Mouse (Mus musculus) forebrain, embryonic 16.5 days (tissue): ENCODE data around the gene AW209491. TPM values are rescaled to one million over a fixed set of nuclear protein-coding genes. Genes with fewer than 3 reads are reported as not detected.
A peak's percentile ranks its signal among the peaks of the same experiment; 100 is the strongest.

Source experiments
- ATAC-seq: fragments of 200-750 bp; cut with Nextera tagmentation; 2 replicates; pipeline ENCODE4 v1.8.0; 2017; ENCODE audit warnings: mild to moderate bottlenecking, moderate library complexity
- H3K27ac ChIP-seq: fragments of 300-500 bp; sonication (generic); 2 replicates; pipeline ENCODE4 v1.5.1; 2014; ENCODE audit warnings: low read length, control low read depth
- H3K27me3 ChIP-seq: fragments of 300-500 bp; sonication (generic); replicated peaks from 2 replicates; pipeline ENCODE4 v1.6.1; 2014; ENCODE audit warnings: low read length; ENCODE audit not compliant: control insufficient read depth, insufficient read depth
- H3K36me3 ChIP-seq: fragments of 300-500 bp; sonication (generic); 2 replicates; pipeline ENCODE4 v1.6.1; 2014; ENCODE audit not compliant: control insufficient read depth, insufficient read depth
- H3K4me1 ChIP-seq: fragments of 300-500 bp; sonication (generic); replicated peaks from 2 replicates; pipeline ENCODE4 v1.6.1; 2014; ENCODE audit warnings: low read length; ENCODE audit not compliant: control insufficient read depth, insufficient read depth
- H3K4me2 ChIP-seq: fragments of 300-500 bp; sonication (generic); 2 replicates; pipeline ENCODE4 v1.6.1; 2014; ENCODE audit warnings: mild to moderate bottlenecking, low read length, control low read depth
- H3K4me3 ChIP-seq: fragments of 300-500 bp; sonication (generic); replicated peaks from 2 replicates; pipeline ENCODE4 v1.5.1; 2014; ENCODE audit warnings: mild to moderate bottlenecking, low read length, control low read depth
- H3K9ac ChIP-seq: fragments of 300-500 bp; sonication (generic); replicated peaks from 2 replicates; pipeline ENCODE4 v1.6.1; 2014; ENCODE audit warnings: low read depth, low read length, control low read depth
- H3K9me3 ChIP-seq: fragments of 300-500 bp; sonication (generic); 2 replicates; pipeline ENCODE4 v1.6.1; 2016; ENCODE audit warnings: low read length; ENCODE audit not compliant: control insufficient read depth
- WGBS: fragments of 180-500 bp; shearing (Covaris S2); extraction: QIAGEN DNeasy Blood & Tissue Kit; methylation state at CpG from one replicate; pipeline ENCODE4 v1.1.7; 2014; 5-methylcytosine and 5-hydroxymethylcytosine counted together
- polyA plus RNA-seq: library from polyadenylated mRNA; unstranded; fragments of >200 nt; fragmentation: Nextera tagmentation; extraction: Ambion mirVana; gene quantifications from 2 replicates; pipeline ENCODE4 v1.2.1, GENCODE M21; 2015

Gene AW209491
- polyA plus RNA-seq: 42.6 and 46.3 TPM in 2 replicates

- H3K9me3 ChIP-seq: no peaks in the 10 kb centered on the region
- 1% methylated on average over 29 of the region's 29 CpGs for WGBS
- peak within 1 kb of the TSS; percentile 66 for H3K4me2 ChIP-seq
Measured at GRCm38 (mm10) chr13:14629726-14630641, at the start of gene AW209491. TSS of gene AW209491 (plus strand) at chr13:14630154.

GRCm38 (mm10) chr13:14580392-14580791, 49.6 kb upstream of the AW209491 start:
- Histone ChIP-seq H3K9ac (no peak overlapping the region), H3K9me3 (no peaks in the 10 kb centered on the region), H3K27me3 (no peaks in the 10 kb centered on the region), H3K4me2 (no peak overlapping the region), H3K36me3 (no peaks in the 10 kb centered on the region), H3K4me3 (no peak overlapping the region), H3K27ac (no peak overlapping the region), H3K4me1 (no peaks in the 10 kb centered on the region)
- 72% methylated on average over 3 of the region's 3 CpGs for WGBS
- no peak for ATAC-seq

More at GRCm38 (mm10) chr13:14629726-14630641, at the start of gene AW209491:
- ATAC-seq: peak; percentile 98
- H3K36me3 ChIP-seq: peaks cover 18% of the 10 kb centered on the region
- H3K4me1 ChIP-seq: peaks cover 11% of the 10 kb centered on the region
- H3K27me3 ChIP-seq: no peaks in the 10 kb centered on the region
- H3K9ac ChIP-seq: peak within 1 kb of the TSS; percentile 86
- H3K4me3 ChIP-seq: peak within 1 kb of the TSS; percentile 71
- peak within 1 kb of the TSS; percentile 72 for H3K27ac ChIP-seq

- Histone ChIP-seq H3K4me3 (no peak overlapping the region), H3K27me3 (no peaks in the 10 kb centered on the region; the same call in 1 of the 2 replicates), H3K4me1 (no peaks in the 10 kb centered on the region), H3K36me3 (no peaks in the 10 kb centered on the region), H3K27ac (no peak overlapping the region), H3K4me2 (no peak overlapping the region), H3K9me3 (no peaks in the 10 kb centered on the region), H3K9ac (no peak overlapping the region)
- no peak for ATAC-seq
- 100% methylated on average over 2 of the region's 2 CpGs for WGBS
Measured at GRCm38 (mm10) chr13:14602744-14603143, 27.2 kb upstream of the AW209491 start.

- Histone ChIP-seq H3K9ac (no peak overlapping the region), H3K9me3 (no peaks in the 10 kb centered on the region), H3K27ac (no peak overlapping the region), H3K4me2 (no peak overlapping the region), H3K27me3 (no peaks in the 10 kb centered on the region; the same call in 1 of the 2 replicates), H3K4me1 (peaks cover 5% of the 10 kb centered on the region), H3K4me3 (no peak overlapping the region), H3K36me3 (no peaks in the 10 kb centered on the region)
- no peak for ATAC-seq
Measured at GRCm38 (mm10) chr13:14607616-14608015, 22.3 kb upstream of the AW209491 start.

- Histone ChIP-seq H3K4me2 (peak overlapping the region; percentile 53), H3K9me3 (no peaks in the 10 kb centered on the region), H3K4me1 (peaks cover 14% of the 10 kb centered on the region), H3K36me3 (no peaks in the 10 kb centered on the region), H3K4me3 (peak overlapping the region; percentile 100), H3K27ac (peak overlapping the region; percentile 75), H3K27me3 (no peaks in the 10 kb centered on the region), H3K9ac (peak overlapping the region; percentile 89)
- 10% methylated on average over 10 of the region's 10 CpGs for WGBS
- peak; percentile 57 for ATAC-seq
Measured at GRCm38 (mm10) chr13:14612463-14612862, 17.5 kb upstream of the AW209491 start.

GRCm38 (mm10) chr13:14612926-14613529, 16.9 kb upstream of the AW209491 start, which contains the start of the genes Mrpl32 and Psma2:
TSS of gene Mrpl32 (minus strand) at chr13:14613165.
TSS of gene Psma2 (plus strand) at chr13:14613240.
- Histone ChIP-seq H3K36me3 (peaks cover 3% of the 10 kb centered on the region), H3K27ac (peak within 1 kb of the TSS; percentile 75), H3K9ac (peak within 1 kb of the TSS; percentile 89), H3K4me3 (peak within 1 kb of the TSS; percentile 100), H3K9me3 (no peaks in the 10 kb centered on the region), H3K4me2 (peak within 1 kb of the TSS; percentile 60), H3K27me3 (no peaks in the 10 kb centered on the region), H3K4me1 (peaks cover 14% of the 10 kb centered on the region)
- under 1% methylated on average over 42 of the region's 42 CpGs for WGBS
- peak; percentile 97 for ATAC-seq

GRCm38 (mm10) chr13:14613553-14613952, 16.4 kb upstream of the AW209491 start:
- Histone ChIP-seq H3K4me2 (peak overlapping the region; percentile 60), H3K4me3 (peak overlapping the region; percentile 100), H3K9me3 (no peaks in the 10 kb centered on the region), H3K27ac (peak overlapping the region; percentile 35; the same call in 1 of the 2 replicates), H3K27me3 (no peaks in the 10 kb centered on the region), H3K9ac (peak overlapping the region; percentile 81), H3K4me1 (peaks cover 14% of the 10 kb centered on the region), H3K36me3 (peaks cover 6% of the 10 kb centered on the region)
- ATAC-seq: no peak
- under 1% methylated on average over 9 of the region's 9 CpGs for WGBS

GRCm38 (mm10) chr13:14618724-14619123, 11.2 kb upstream of the AW209491 start:
- peaks cover 30% of the 10 kb centered on the region for H3K36me3 ChIP-seq
- H3K27ac ChIP-seq: no peak overlapping the region
- peak; percentile 52; the same call in 1 of the 2 replicates for ATAC-seq
- no peak overlapping the region for H3K4me3 ChIP-seq
- H3K9me3 ChIP-seq: no peaks in the 10 kb centered on the region
- H3K9ac ChIP-seq: no peak overlapping the region
- H3K4me1 ChIP-seq: peaks cover 9% of the 10 kb centered on the region
- H3K4me2 ChIP-seq: no peak overlapping the region
- 32% methylated on average over 2 of the region's 2 CpGs for WGBS
- no peaks in the 10 kb centered on the region for H3K27me3 ChIP-seq

GRCm38 (mm10) chr13:14639998-14640397, 10.0 kb downstream of the AW209491 start:
- no peaks in the 10 kb centered on the region for H3K27me3 ChIP-seq
- H3K4me1 ChIP-seq: no peaks in the 10 kb centered on the region
- H3K9ac ChIP-seq: no peak overlapping the region
- no peaks in the 10 kb centered on the region for H3K9me3 ChIP-seq
- ATAC-seq: no peak
- peaks cover 14% of the 10 kb centered on the region for H3K36me3 ChIP-seq
- no peak overlapping the region for H3K4me2 ChIP-seq
- no peak overlapping the region for H3K27ac ChIP-seq
- 70% methylated on average over 1 of the region's 1 CpGs for WGBS
- no peak overlapping the region for H3K4me3 ChIP-seq
